Mouse (Mus musculus) small intestine, adult 2 months (tissue): Measurements from ENCODE around the gene Foxp1. TPM values are rescaled to one million over a fixed set of nuclear protein-coding genes. Genes with fewer than 3 reads are reported as not detected.

Experiments used
- H3K27ac ChIP-seq: fragments of 200-500 bp; 2 replicates; pipeline ENCODE4 v1.5.1; 2012; ENCODE audit warnings: low read depth, low read length, control low read depth, inconsistent platforms; ENCODE audit not compliant: insufficient read depth
- H3K27me3 ChIP-seq: fragments of 200-500 bp; 2 replicates; pipeline ENCODE4 v1.6.1; 2012; ENCODE audit warnings: mild to moderate bottlenecking, moderate library complexity, low read length, inconsistent platforms; ENCODE audit not compliant: control insufficient read depth, insufficient read depth
- H3K36me3 ChIP-seq: fragments of 200-500 bp; 2 replicates; pipeline ENCODE4 v1.6.1; 2012; ENCODE audit warnings: mild to moderate bottlenecking, low read length, control low read depth, inconsistent platforms; ENCODE audit not compliant: control insufficient read depth, insufficient read depth
- H3K4me1 ChIP-seq: fragments of 200-500 bp; 2 replicates; pipeline ENCODE4 v1.6.1; 2012; ENCODE audit warnings: low read length, inconsistent platforms, mixed read lengths; ENCODE audit not compliant: control insufficient read depth, insufficient read depth, insufficient read length
- H3K4me3 ChIP-seq: fragments of 200-500 bp; 2 replicates; pipeline ENCODE4 v1.5.1; 2012; ENCODE audit warnings: low read depth, mild to moderate bottlenecking, control low read depth, inconsistent platforms, low read length, moderate library complexity
- CTCF ChIP-seq: fragments of 200-500 bp; IDR thresholded peaks from 2 replicates; pipeline ENCODE4 v1.5.1; 2012; ENCODE audit warnings: low read depth, mild to moderate bottlenecking, control low read depth, inconsistent platforms, low read length, moderate library complexity, mixed read lengths; ENCODE audit not compliant: insufficient replicate concordance, insufficient read length; ENCODE audit errors: extremely low read depth
- POLR2A ChIP-seq: fragments of 200-500 bp; IDR thresholded peaks from 2 replicates; pipeline ENCODE4 v1.6.1; 2012; ENCODE audit warnings: low read depth, mild to moderate bottlenecking, control low read depth, inconsistent platforms, low read length, moderate library complexity
- WGBS: fragments of 180-500 bp; shearing (Covaris S2); methylation state at CpG from one replicate; pipeline ENCODE4 v1.1.7; 2018; 5-methylcytosine and 5-hydroxymethylcytosine counted together
- polyA plus RNA-seq: library from polyadenylated mRNA; depleted of rRNA; stranded (reverse); fragments of >200 nt; gene quantifications from 2 replicates; pipeline ENCODE4 v1.2.3, GENCODE M21; 2012

Gene Foxp1
- polyA plus RNA-seq, 1 experiment, result 52.2 TPM

- Histone ChIP-seq H3K4me3 (no peak overlapping the region), H3K36me3 (no peaks in the 10 kb centered on the region), H3K4me1 (peaks cover 5% of the 10 kb centered on the region; the same call in 1 of the 2 replicates), H3K27me3 (no peaks in the 10 kb centered on the region), H3K27ac (no peak overlapping the region)
- TF ChIP-seq CTCF (no peak), POLR2A (no peak)
- 90% methylated on average over 2 of the region's 2 CpGs for WGBS
These were observed 430.7 kb downstream of the Foxp1 start for GRCm38 (mm10) chr6:99091799-99092198.

GRCm38 (mm10) chr6:99087598-99087997, 434.9 kb downstream of the Foxp1 start:
- TF ChIP-seq POLR2A (no peak), CTCF (no peak)
- Histone ChIP-seq H3K27me3 (no peaks in the 10 kb centered on the region), H3K4me1 (no peaks in the 10 kb centered on the region), H3K36me3 (no peaks in the 10 kb centered on the region), H3K27ac (no peak overlapping the region), H3K4me3 (no peak overlapping the region)
- 79% methylated on average over 7 of the region's 7 CpGs for WGBS

DNA sequence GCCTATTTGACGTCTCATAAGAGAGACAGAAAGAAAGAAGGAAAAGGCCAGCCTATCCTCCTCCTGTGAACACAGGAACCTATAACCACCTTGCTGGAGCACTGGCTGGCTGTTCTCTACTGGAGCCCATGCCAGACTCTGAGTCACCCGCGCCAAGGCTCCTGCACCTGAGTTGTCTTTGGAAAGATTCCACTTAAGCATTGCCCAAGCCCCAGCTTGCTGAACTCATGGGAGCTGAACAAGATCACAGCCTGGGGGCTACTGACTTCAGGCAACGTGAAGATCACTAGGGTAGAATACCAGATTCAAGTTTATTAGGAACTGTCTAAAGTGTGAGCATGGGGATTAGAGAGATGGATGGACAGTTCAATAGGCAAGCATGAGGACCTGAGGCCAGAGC, 437.6 kb downstream of the Foxp1 start:
- no peak overlapping the region for H3K27ac ChIP-seq
- no peak for TF ChIP-seq CTCF
- no peak for TF ChIP-seq POLR2A
- H3K27me3 ChIP-seq, result no peaks in the 10 kb centered on the region
- H3K4me3 ChIP-seq, result no peak overlapping the region
- no peaks in the 10 kb centered on the region for H3K36me3 ChIP-seq
- 87% methylated on average over 4 of the region's 4 CpGs for WGBS
- H3K4me1 ChIP-seq, result no peaks in the 10 kb centered on the region

DNA sequence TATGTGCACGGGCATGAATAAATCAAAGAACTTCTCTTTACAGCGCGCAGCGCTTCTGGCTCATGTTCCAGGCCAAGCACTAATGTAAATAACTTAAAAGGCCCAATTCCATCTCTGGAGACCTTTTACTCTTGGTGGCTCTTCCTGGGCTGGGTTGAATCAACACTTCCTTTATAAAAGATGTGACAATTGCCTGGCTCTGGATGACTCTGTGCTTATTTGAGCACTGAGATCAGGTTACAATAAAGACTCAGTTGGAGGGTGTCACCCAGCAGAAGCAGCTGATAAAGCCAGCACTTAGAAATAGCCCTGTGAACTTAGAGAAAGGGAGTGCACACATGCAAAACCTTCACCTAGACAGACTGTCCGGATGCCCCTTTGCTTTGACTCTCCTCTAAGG, 441.3 kb downstream of the Foxp1 start:
- Histone ChIP-seq H3K27me3 (no peaks in the 10 kb centered on the region), H3K27ac (0 out of 2 replicates have a peak overlapping the region, but pooled peaks have one; percentile 9), H3K4me3 (no peak overlapping the region), H3K4me1 (no peaks in the 10 kb centered on the region), H3K36me3 (no peaks in the 10 kb centered on the region)
- TF ChIP-seq CTCF (no peak), POLR2A (no peak)
- WGBS, result 49% methylated on average over 5 of the region's 5 CpGs

- Histone ChIP-seq H3K27me3 (no peaks in the 10 kb centered on the region), H3K27ac (no peak overlapping the region), H3K4me3 (no peak overlapping the region), H3K4me1 (no peaks in the 10 kb centered on the region), H3K36me3 (peaks cover 14% of the 10 kb centered on the region)
- WGBS, result 91% methylated on average over 10 of the region's 10 CpGs
- no peak for TF ChIP-seq POLR2A
- TF ChIP-seq CTCF, result no peak
These were observed 443.3 kb downstream of the Foxp1 start for GRCm38 (mm10) chr6:99079041-99079835.

DNA sequence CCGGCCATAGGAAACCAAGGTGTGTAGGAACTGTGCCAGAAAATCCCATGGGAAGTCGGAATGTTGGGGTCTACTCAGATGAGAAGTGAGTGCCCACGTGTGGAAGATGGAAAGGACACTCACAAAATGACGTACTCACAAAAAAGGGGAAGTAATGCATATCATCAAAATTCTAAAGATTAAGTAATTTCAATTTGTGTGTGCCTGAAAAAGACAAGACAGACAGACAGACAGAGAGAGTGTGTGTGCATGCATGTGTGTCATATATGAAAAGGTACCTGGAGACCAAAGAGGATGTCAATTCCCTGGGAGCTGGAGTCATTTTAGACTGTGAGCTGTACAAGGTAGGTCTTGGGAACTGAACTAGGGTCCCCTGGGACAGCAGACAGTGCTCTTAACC, 444.4 kb downstream of the Foxp1 start:
- peaks cover 14% of the 10 kb centered on the region for H3K36me3 ChIP-seq
- H3K4me1 ChIP-seq, result no peaks in the 10 kb centered on the region
- no peak overlapping the region for H3K4me3 ChIP-seq
- 88% methylated on average over 4 of the region's 4 CpGs for WGBS
- no peaks in the 10 kb centered on the region for H3K27me3 ChIP-seq
- H3K27ac ChIP-seq, result no peak overlapping the region
- TF ChIP-seq CTCF (no peak), POLR2A (no peak)

GRCm38 (mm10) chr6:99073303-99074271, 448.9 kb downstream of the Foxp1 start:
- 94% methylated on average over 9 of the region's 9 CpGs for WGBS

More at GRCm38 (mm10) chr6:99073303-99074271, 448.9 kb downstream of the Foxp1 start:
- TF ChIP-seq POLR2A (no peak), CTCF (no peak)
- Histone ChIP-seq H3K4me1 (no peaks in the 10 kb centered on the region), H3K27ac (no peak overlapping the region), H3K27me3 (no peaks in the 10 kb centered on the region), H3K4me3 (no peak overlapping the region), H3K36me3 (peaks cover 22% of the 10 kb centered on the region)
